Mouse (Mus musculus) cerebellum, postnatal 4 days (tissue): ENCODE measurements around the gene Canx.
A peak's percentile ranks its signal among the peaks of the same experiment; 100 is the strongest.
"Not testable (repeated sequence)": the region's sequence is repeated elsewhere in the genome, so short reads cannot be mapped to it uniquely, and the experiment has no call there.

Experiments used
- DNase-seq, 2 experiments: peaks; one replicate each; pipeline ENCODE4 v3.0.0; 2022; ENCODE audit warnings: low spot score in 2 of 2, mixed read lengths in 1 of 2

The Canx gene

GRCm38 (mm10) chr11:50325496-50326301, at the start of gene Canx:
Canx (minus strand) TSS chr11:50325673.
- DNase-seq, result peak; percentile 97 to 99

DNA sequence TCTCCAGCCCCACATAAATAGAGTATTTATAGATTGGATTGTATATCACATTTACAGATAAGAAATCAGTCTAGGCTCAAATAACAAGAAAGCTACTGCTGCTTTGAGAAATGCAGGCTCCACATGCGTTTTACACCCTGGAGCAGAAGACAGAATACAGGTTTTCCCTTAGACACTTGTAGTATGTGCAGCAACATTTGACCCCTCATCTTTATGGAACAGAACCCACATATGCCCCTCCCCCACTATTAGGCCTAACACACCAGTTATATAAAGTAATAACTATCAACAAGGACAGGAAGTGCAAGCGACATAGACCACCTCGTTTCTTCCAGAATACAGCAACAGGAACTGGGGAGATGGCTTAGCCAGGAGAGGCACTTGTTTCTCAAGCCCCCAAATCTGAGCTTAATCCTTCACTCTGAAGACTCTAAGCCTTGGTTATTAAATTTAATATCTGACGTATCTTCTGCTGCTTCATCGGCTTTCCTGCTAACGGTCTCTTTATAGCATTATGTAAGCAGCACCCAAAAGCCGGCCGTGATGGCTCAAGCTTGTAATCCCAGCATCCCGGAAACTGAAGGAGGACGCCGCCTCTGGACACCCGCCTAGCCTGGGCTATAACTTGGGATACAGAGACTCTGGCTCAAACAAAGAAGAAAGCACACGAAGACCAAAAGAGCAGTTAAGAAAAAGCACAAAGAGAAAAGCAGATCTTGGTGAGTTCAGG, 49.0 kb upstream of the Canx start:
- DNase-seq, result no peak

GRCm38 (mm10) chr11:50373621-50374020, 48.1 kb upstream of the Canx start:
- no peak for DNase-seq

DNA sequence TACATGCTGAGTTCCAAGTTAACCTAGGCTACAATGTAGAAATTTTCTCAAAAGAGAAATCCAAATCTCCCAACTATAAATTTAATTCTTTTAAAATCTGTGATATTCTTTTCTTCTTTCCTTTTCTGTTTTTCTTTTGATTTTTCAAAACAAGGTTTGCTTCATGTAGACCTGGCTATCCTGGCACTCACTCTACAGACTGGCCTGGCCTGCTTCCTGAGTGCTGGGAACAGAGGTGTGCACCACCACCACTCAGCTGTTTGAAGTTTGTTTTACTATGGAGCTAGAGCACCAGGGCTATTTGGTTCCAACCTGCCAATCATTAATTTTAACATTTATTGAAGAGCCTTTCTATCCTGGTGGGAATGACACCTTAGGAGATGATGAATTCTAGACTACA, 47.6 kb upstream of the Canx start:
- no peak for DNase-seq

- no peak for DNase-seq
Measured at GRCm38 (mm10) chr11:50371911-50372310, 46.4 kb upstream of the Canx start.

GRCm38 (mm10) chr11:50371399-50371841, 45.9 kb upstream of the Canx start:
- peak in 1 of 2 experiments; percentile 68 for DNase-seq

DNA sequence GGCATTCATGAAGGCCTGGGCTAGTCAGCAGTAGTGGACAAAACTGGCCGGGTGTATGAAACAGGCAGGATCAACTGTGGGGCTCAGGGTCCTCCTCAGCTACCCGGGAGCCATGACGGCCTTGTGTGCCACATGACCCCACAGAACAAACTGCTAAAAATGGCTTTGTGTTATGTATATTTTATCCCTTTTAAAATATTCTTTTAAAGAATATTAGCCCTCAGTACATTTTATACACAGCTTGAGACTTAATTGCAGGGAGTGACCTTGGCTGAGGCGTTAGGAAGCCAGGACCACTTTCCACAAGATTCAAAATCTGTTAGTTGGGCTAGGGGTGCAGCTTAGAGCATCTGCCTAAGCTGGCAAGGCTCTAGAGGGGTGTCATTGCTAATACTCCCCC, 45.5 kb upstream of the Canx start:
- DNase-seq, result no peak

- no peak for DNase-seq
Measured at GRCm38 (mm10) chr11:50369360-50369911, 44.0 kb upstream of the Canx start.

GRCm38 (mm10) chr11:50367531-50367930, 42.1 kb upstream of the Canx start:
- no peak for DNase-seq

- DNase-seq, result no peak
Measured at GRCm38 (mm10) chr11:50365322-50365721, 39.8 kb upstream of the Canx start.

DNA sequence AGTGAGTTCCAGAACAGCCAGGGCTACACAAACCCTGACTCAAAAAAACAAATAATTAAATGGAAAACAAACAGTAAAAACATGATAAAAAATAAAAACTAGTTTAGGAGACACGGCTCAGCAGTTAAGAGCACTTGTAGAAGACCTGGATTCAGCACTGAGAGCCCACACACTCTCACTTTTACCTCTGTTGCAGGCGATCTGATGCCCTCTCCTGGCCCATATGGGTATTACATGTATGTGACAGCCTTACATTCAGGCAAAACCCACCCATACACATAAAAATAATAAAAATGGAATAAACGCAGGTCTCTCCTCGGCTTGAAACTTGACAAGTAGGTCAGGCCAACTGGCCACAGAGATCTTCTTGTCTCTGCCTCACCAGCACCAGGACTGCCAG, 39.1 kb upstream of the Canx start:
- DNase-seq, result peak; percentile 60 to 82

- not testable (repeated sequence) for DNase-seq
Measured at GRCm38 (mm10) chr11:50361282-50361681, 35.8 kb upstream of the Canx start.

- DNase-seq, result peak; percentile 33 to 42
Measured at GRCm38 (mm10) chr11:50358950-50359861, 33.7 kb upstream of the Canx start.

DNA sequence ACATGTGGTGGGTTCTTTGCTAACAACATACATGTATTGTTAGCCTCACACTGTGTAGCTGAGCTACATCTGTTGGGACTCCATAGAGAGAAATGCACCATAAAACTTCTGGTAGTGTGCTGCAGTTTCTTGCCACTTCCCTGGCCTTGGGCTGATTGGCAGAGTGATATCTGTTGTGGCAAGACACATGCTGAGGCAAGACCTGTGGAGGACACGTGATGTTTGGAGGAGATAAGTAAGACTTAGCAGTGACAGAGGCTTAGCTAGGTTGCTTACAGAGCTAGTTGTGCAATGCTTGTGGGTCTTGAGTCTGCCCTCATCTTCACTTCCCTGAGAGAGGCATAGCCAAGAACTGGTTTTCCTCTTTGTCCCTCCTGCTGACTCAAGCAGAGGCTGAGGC, 29.9 kb upstream of the Canx start:
- no peak for DNase-seq

- no peak for DNase-seq
Measured at GRCm38 (mm10) chr11:50354851-50355250, 29.4 kb upstream of the Canx start.

DNA sequence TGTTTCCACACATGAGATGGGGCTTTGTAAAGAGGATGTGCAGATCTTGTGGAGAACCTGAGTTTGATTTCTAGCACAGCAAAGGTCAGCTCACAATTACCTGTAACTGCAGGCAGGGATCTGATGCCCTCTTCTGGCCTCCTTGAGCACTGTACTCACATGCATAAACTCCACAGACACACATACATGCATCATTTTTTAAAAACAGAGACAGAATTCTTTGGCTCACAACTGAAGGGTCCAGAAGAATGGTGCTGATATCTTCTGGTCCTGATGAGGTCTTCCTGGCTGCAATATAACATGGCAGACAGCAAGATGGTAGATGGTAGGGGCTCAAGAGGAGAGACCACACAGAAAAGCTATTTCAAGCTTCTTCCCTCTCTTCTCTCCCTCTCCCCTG, 28.7 kb upstream of the Canx start, which contains the start of gene Cby3:
Gene Cby3 (plus strand): TSS at position 301 of the 400 bp plus-strand sequence.
- DNase-seq, result no peak

DNA sequence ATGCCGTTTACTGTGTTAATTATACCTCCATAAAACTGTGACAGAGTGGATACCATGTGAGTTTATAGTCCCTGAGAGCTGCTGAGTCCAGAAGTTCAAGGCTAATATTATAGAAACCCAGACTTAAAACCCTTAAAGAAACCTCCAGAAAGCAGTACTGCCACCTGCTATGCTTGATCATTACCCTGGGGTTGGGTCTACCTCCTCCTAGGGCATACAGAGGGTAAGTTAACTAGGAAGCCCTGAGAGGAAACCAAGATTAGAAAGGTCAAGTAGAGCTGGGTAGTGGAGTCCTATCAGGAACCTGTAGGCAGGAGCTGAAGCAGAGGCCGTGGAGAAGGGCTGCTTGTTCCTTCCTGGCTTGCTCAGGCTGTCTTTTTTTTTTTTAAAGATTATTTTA, 26.7 kb upstream of the Canx start:
- no peak for DNase-seq

- no peak for DNase-seq
Measured at GRCm38 (mm10) chr11:50346256-50347032, 21.0 kb upstream of the Canx start.

DNA sequence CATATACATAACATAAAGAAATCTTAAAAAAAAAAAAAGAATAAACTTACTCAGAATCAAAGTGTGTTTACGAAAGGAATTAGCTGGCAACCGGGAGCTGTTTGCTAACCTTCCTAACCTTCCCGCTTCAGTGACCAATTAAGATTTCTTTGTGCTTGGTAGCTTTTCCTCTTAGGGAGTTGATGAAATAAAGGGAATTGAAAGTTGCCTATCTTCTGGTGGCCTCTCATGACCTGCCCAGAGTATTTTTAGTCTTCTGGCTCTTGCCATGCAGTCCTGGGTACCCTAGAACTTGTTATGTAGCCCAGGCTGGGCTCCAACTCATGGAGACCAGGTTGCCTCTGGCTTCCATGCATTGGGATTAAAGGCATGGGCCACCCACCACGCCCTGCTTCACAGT, 20.0 kb upstream of the Canx start:
- no peak for DNase-seq

- no peak for DNase-seq
Measured at GRCm38 (mm10) chr11:50336891-50337290, 11.4 kb upstream of the Canx start.

DNA sequence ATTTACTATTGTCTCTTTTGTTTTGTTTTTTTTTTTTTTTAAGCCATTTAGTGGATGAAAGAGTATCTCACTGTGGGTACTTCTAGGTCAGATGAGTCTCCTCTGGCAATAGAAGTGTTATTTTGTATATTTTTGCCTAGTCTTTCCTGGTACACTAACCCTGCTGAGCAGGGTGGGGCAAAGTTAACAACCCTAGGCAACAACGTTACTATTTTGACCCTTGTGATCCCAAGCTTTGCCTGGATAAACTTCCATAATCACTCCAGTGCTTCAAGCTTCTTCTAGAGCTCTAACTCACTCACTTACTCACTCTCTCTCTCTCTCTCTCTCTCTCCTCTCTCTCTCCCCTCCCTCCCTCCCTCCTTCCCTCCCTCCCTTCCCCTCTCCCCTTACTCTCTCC, 10.7 kb upstream of the Canx start:
- no peak for DNase-seq
